Mouse (Mus musculus): Measurements from ENCODE around the gene Mark3. TPM values are rescaled to one million over a fixed set of nuclear protein-coding genes. Genes with fewer than 3 reads are reported as not detected.

Mark3 gene
- polyA plus RNA-seq, 1 experiment from 2014 or later: 22.4 TPM

DNA sequence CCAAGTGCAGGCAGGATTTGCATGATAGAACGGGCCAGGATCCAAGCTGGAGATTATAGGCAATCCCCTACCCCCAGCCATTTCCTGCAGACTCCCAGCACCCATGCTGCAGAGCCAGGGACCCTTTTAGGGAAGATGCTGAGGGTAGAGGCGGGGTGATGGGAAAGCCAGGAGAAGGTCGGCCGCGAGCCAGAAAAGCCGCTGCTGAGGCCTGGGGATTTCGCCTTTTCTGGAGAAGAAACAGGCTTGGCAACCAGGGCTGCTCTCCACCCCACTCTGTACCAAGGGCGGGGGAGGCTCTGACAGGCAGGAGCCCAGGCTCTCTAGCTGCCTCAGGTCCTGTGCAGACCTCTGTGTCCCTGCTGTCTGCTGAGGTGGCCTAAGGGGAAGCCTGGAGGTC, 107.0 kb downstream of the Mark3 start:
- no peak for ATAC-seq
- H3K9ac ChIP-seq: no peak overlapping the region
- H3K27me3 ChIP-seq (replicated peaks): no peaks in the 10 kb centered on the region
- H3K36me3 ChIP-seq: no peaks in the 10 kb centered on the region; the same call in 1 of the 2 replicates
- 0 out of 2 replicates have a peak overlapping the region, but pooled peaks have one; percentile 4 for H3K4me2 ChIP-seq (replicated peaks)
- H3K27ac ChIP-seq: peak overlapping the region; percentile 71
- no peaks in the 10 kb centered on the region for H3K9me3 ChIP-seq
- peaks cover 46% of the 10 kb centered on the region for H3K4me1 ChIP-seq (replicated peaks)
- 65% methylated on average over 8 of the region's 8 CpGs for WGBS
- no peak overlapping the region for H3K4me3 ChIP-seq (replicated peaks)

DNA sequence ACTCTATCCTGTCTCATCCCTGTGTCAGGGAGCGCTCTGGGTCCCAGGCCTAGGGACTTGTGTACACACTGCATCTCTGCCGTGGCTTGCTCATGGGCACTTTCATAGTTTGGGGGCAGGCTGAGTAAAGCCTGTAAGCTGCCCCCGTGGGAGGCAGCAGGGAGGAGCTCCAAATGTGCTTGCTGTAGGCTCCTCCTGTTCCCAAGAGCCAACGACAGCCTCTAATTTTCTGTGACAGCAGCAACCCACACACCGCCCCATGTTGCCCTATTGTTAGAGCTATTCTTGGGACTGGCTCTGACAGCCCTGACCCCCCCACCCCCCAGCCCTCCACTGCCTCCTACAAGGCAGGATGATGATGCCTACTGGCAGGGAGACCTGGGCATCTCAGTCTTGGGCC, 107.7 kb downstream of the Mark3 start:
- Histone ChIP-seq H3K4me2 (replicated peaks) (no peak overlapping the region), H3K4me1 (replicated peaks) (peaks cover 42% of the 10 kb centered on the region), H3K9ac (no peak overlapping the region), H3K9me3 (no peaks in the 10 kb centered on the region), H3K36me3 (no peaks in the 10 kb centered on the region; the same call in 1 of the 2 replicates), H3K27ac (peak overlapping the region; percentile 71), H3K4me3 (replicated peaks) (no peak overlapping the region), H3K27me3 (replicated peaks) (no peaks in the 10 kb centered on the region)
- no peak for ATAC-seq
- WGBS: 61% methylated on average over 5 of the region's 5 CpGs

DNA sequence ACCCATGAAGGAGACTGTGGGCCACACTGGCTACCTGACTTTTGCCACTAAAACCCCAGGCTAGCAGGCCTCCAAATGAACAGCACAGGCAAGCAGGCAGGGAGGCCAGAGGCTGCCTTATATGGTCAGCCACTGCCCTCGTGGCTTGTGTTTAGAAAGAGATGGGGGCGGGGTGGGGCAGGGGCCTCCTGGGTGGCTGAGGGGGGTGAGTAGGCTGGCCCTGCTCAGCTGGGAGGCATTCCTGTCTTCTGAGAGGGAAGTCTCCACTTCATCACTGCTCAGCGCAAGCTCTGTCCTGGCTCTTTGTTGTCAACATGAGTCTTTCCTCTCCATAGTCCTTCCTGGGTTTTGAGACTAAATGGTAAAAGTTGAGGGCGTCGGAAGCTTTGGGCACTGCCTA, 108.5 kb downstream of the Mark3 start:
- Histone ChIP-seq H3K27ac (peak overlapping the region; percentile 71), H3K27me3 (replicated peaks) (no peaks in the 10 kb centered on the region), H3K4me2 (replicated peaks) (no peak overlapping the region), H3K4me1 (replicated peaks) (peaks cover 44% of the 10 kb centered on the region), H3K36me3 (no peaks in the 10 kb centered on the region; the same call in 1 of the 2 replicates), H3K9me3 (no peaks in the 10 kb centered on the region), H3K4me3 (replicated peaks) (no peak overlapping the region), H3K9ac (peak overlapping the region; percentile 3; the same call in 1 of the 2 replicates)
- WGBS: 40% methylated on average over 5 of the region's 5 CpGs
- peak; percentile 27 for ATAC-seq

DNA sequence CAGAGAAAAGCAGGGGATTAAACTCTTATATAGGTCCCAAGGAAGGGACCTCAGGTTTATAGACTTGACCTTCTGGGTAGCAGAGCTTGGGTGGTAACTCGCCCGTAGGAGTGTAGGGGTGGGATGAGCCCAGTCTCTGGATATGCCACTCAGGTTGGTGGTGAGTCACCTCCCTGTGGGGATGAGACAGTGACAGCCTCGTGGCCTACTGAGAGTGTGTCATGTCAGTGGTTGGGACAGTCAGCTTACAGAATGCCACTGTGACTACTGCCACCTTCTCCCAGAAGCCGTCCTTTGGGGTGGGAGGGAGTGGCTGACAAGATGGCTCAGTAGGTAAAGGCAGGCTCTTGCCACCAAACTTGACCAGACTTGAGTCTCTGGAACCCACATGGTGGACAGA, 112.1 kb downstream of the Mark3 start:
- H3K4me3 ChIP-seq (replicated peaks): no peak overlapping the region
- no peak overlapping the region for H3K9ac ChIP-seq
- no peak overlapping the region for H3K4me2 ChIP-seq (replicated peaks)
- WGBS: 79% methylated on average over 4 of the region's 4 CpGs
- H3K36me3 ChIP-seq: no peaks in the 10 kb centered on the region
- ATAC-seq: no peak
- peak overlapping the region; percentile 67; the same call in 1 of the 2 replicates for H3K27ac ChIP-seq
- H3K9me3 ChIP-seq: no peaks in the 10 kb centered on the region
- no peaks in the 10 kb centered on the region for H3K27me3 ChIP-seq (replicated peaks)
- H3K4me1 ChIP-seq (replicated peaks): peaks cover 41% of the 10 kb centered on the region

DNA sequence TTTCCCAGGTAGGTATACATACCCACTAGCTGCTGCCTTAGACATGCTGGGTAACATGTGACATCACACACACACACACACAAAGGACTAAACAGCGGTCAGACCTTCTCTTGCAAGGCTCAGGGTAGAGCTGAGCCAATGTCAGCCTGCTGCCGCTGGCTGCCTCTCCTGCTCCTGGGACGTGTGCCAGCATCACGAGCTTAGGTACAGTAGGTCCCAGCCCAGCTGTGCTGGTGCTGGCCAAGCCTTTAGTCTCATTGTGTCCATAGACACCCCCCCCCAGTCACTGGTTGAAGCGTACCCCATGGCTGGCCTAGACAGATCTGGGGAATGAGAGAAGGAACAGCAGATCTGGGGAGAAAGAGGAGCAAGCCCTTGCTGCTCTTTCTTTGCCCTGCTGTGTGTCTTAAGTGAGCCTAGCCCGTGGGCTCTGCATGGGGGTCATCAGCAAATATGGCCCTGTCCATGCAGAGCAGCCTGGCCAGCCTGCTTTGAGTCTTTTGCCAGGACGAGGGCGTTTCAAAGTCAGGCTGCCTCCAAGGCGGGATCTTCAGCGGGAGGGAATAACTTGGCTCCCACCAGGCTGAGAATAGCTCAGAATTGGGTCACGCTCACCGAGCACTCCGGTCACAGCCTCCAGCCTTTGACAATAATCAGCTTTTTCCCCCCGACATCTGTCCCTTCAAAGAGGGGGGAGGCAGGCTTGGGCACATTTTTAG, 113.2 kb downstream of the Mark3 start:
- Histone ChIP-seq H3K9me3 (no peaks in the 10 kb centered on the region), H3K27me3 (replicated peaks) (no peaks in the 10 kb centered on the region), H3K4me2 (replicated peaks) (0 out of 2 replicates have a peak overlapping the region, but pooled peaks have one; percentile 11), H3K9ac (no peak overlapping the region), H3K27ac (peak overlapping the region; percentile 67), H3K36me3 (no peaks in the 10 kb centered on the region), H3K4me1 (replicated peaks) (peaks cover 46% of the 10 kb centered on the region), H3K4me3 (replicated peaks) (no peak overlapping the region)
- peak; percentile 64 for ATAC-seq
- WGBS: 32% methylated on average over 14 of the region's 14 CpGs

DNA sequence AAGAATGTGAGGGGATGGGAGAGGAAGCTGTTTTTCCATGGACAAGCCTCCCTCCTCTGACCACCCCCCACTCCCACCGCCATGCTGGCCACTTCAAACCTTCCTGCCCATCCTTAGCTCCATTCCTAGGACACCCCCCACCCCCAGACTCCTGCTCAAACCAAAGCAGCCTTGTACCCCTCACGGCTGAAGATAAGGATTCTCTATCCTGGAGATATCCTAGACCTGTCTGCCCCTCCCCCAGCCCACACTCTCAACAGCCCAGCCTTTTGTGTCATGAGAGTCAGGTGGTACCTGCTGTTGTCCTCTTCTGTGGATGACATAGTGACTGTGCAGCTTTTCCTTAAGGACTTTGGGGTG, 113.7 kb downstream of the Mark3 start:
- no peak for ATAC-seq
- Histone ChIP-seq H3K4me1 (replicated peaks) (peaks cover 48% of the 10 kb centered on the region), H3K36me3 (no peaks in the 10 kb centered on the region), H3K4me2 (replicated peaks) (no peak overlapping the region), H3K9me3 (no peaks in the 10 kb centered on the region), H3K27me3 (replicated peaks) (no peaks in the 10 kb centered on the region), H3K4me3 (replicated peaks) (no peak overlapping the region), H3K27ac (peak overlapping the region; percentile 67; the same call in 1 of the 2 replicates), H3K9ac (no peak overlapping the region)
- WGBS: 39% methylated on average over 2 of the region's 2 CpGs

DNA sequence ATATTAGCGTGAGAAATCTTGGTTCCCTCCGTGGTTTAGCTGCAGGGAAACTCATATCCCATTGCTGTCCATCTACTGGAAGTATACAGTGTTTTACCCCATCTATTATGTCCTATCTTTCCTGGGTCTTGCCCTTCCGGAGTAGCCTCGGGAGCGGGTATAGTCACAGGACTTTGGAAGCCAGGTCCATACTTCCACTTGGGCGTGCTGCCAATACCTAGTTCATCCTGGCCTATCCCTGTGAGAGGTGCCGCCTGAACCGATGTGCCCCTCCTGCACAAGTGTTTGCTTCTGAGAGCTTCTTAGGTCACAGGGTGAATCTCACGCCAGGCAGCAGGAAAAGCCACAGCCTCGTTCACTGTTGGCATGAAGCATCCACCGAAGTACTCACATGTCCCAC, 115.1 kb downstream of the Mark3 start:
- no peaks in the 10 kb centered on the region for H3K27me3 ChIP-seq (replicated peaks)
- 68% methylated on average over 11 of the region's 11 CpGs for WGBS
- H3K4me1 ChIP-seq (replicated peaks): peaks cover 60% of the 10 kb centered on the region
- H3K9me3 ChIP-seq: no peaks in the 10 kb centered on the region
- H3K27ac ChIP-seq: no peak overlapping the region
- H3K9ac ChIP-seq: no peak overlapping the region
- ATAC-seq: no peak
- no peak overlapping the region for H3K4me2 ChIP-seq (replicated peaks)
- no peak overlapping the region for H3K4me3 ChIP-seq (replicated peaks)
- no peaks in the 10 kb centered on the region for H3K36me3 ChIP-seq

DNA sequence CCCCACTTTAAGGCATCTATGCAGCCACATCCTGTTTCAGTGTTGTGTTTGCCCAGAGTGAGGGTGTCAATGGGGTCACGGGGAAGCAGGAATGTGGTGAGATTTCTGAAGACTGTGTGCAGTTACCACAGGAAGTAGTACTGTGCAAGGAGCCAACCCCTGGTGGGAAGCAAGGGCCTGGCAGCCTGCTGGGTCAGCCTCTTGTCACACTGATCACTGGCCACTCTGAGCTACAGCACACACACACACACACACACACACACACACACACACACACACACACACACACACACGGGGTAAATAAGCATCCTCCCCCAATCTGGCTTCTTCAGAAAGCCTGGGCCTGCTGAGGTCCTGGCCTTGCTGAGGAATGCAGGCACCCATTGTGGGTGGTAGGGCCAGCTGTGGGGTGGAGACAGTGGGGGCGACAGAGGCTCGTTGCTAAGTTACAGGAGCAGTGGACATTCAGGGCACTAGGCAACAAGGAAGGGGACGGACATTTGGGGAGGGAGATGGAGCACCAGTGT, 117.1 kb downstream of the Mark3 start:
- Histone ChIP-seq H3K9me3 (no peaks in the 10 kb centered on the region), H3K27ac (peak overlapping the region; percentile 79; the same call in 1 of the 2 replicates), H3K27me3 (replicated peaks) (no peaks in the 10 kb centered on the region), H3K36me3 (no peaks in the 10 kb centered on the region), H3K4me3 (replicated peaks) (no peak overlapping the region), H3K9ac (no peak overlapping the region), H3K4me2 (replicated peaks) (no peak overlapping the region), H3K4me1 (replicated peaks) (peaks cover 71% of the 10 kb centered on the region)
- WGBS: 21% methylated on average over 5 of the region's 5 CpGs
- ATAC-seq: no peak

DNA sequence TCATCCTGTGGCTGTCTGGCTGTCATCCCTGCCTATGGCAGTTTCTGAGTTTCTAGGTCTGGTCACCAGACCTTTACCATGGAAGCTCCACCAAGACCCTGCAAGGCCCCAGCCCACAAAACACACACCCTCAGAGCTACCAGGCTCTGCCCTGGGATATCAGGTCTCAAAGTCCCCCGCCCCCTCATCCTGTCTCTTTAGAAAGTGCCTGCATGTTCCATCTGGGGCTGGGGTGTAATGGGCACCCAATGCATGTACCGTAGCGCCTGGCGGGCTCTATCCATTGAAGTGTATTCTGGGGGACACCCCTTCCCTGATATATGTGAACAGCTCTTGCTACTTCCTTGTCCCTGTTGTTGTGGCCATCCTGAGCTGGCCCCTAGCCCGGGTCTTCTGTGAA, 118.6 kb downstream of the Mark3 start:
- Histone ChIP-seq H3K27ac (peak overlapping the region; percentile 79), H3K9ac (no peak overlapping the region; the same call in 1 of the 2 replicates), H3K4me2 (replicated peaks) (no peak overlapping the region)

DNA sequence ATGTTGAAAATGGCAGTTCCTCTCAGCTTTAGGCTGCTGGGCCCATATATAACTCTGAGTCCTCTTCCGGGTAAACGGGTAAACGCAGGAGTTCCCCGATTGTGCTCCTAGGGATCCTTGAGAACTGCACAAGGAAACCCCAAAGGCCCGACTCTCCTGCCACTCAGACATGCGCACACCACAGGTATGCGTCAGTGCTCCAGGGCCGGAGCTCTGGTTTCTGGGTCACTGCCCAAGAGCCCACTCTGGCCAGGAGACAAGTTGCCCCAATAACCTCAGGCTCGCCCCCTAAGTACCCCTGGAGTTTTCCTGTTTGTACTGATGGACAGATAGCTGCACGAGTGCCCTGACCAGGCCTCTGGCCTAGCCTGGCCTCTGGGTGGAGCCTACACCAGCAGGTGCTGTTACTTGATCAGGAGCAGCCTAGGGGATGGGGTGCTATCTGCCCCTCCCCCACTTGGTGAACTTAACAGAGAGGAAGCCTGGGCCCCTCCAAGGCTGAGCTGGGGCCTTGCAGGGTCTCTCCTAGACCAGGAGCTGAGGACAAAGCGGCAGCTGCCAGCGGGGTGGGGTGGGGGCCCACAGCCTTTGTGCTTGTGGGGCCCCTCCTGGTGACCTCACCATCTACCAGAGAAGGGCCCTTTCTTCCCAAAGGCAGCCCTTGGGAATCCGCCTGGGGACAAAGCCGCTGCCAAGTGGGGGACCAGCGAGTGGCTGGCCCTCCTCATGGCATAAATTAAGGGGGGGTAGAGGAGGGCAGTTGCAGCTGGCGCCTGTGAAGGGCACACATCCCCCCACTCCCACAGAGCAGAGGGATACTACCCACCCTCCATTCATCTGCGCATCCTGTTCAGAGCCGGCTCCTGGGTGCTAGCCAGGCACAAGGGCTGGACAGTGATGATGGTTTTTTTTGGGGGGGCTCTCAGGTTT, 119.3 kb downstream of the Mark3 start:
- WGBS: 50% methylated on average over 18 of the region's 18 CpGs
- no peak overlapping the region for H3K4me3 ChIP-seq (replicated peaks)
- H3K27ac ChIP-seq: peak overlapping the region; percentile 79
- peaks cover 57% of the 10 kb centered on the region for H3K4me1 ChIP-seq (replicated peaks)
- no peaks in the 10 kb centered on the region for H3K36me3 ChIP-seq
- peak; percentile 21 for ATAC-seq
- H3K27me3 ChIP-seq (replicated peaks): no peaks in the 10 kb centered on the region
- H3K9ac ChIP-seq: peak overlapping the region; percentile 11
- H3K4me2 ChIP-seq (replicated peaks): peak overlapping the region; percentile 42
- H3K9me3 ChIP-seq: no peaks in the 10 kb centered on the region

More for the DNA sequence above, 118.6 kb downstream of the Mark3 start:
- WGBS: 83% methylated on average over 5 of the region's 5 CpGs
- no peaks in the 10 kb centered on the region for H3K27me3 ChIP-seq (replicated peaks)
- no peaks in the 10 kb centered on the region for H3K9me3 ChIP-seq
- H3K4me3 ChIP-seq (replicated peaks): no peak overlapping the region
- H3K36me3 ChIP-seq: no peaks in the 10 kb centered on the region
- ATAC-seq: no peak
- peaks cover 61% of the 10 kb centered on the region for H3K4me1 ChIP-seq (replicated peaks)

DNA sequence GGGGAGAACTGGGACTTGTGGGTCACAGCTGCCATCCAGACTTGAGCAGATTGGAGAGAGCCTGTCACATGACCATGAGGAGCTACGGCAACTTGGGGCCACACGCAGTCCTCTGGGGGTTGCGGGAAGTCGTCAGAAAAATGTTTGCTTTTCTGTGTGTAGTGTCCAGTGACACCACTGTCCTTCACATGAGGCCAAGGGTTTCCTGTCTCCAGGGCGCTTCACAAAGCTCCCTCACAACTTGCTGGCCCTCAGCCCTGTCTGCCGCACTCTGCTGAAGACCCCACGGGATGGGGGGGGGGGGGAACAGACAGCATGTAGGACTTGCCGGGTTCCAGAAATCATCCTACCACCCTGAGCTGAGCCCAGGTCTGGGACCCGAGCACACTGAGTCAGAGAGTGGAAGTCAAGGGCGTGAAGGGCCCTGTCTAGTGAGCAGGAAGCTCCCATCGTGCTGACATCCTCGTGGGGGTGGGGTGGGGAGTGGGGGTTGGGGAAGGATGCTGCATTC, 120.0 kb downstream of the Mark3 start:
- Histone ChIP-seq H3K27me3 (replicated peaks) (no peaks in the 10 kb centered on the region), H3K9me3 (no peaks in the 10 kb centered on the region), H3K36me3 (no peaks in the 10 kb centered on the region), H3K4me2 (replicated peaks) (peak overlapping the region; percentile 42), H3K27ac (peak overlapping the region; percentile 79), H3K4me3 (replicated peaks) (no peak overlapping the region), H3K9ac (peak overlapping the region; percentile 11), H3K4me1 (replicated peaks) (peaks cover 57% of the 10 kb centered on the region)
- ATAC-seq: peak; percentile 4; the same call in 1 of the 2 replicates
- 17% methylated on average over 12 of the region's 12 CpGs for WGBS

Data from intestine, embryonic 15.5 days (tissue).